Mouse (Mus musculus) lung, postnatal 4 days (tissue): ENCODE measurements around the gene 9430097D07Rik.
A peak's percentile ranks its signal among the peaks of the same experiment; 100 is the strongest.

Source experiments
- DNase-seq, 2 experiments: peaks; one replicate each; pipeline ENCODE4 v3.0.0; 2021

The 9430097D07Rik gene

GRCm38 (mm10) chr2:32556019-32556418 is 19.5 kb downstream of the 9430097D07Rik start:
- DNase-seq, result no peak

GRCm38 (mm10) chr2:32555484-32555883 is 20.0 kb downstream of the 9430097D07Rik start:
- DNase-seq, result peak; percentile 34 to 64

GRCm38 (mm10) chr2:32553592-32554148 is 21.8 kb downstream of the 9430097D07Rik start:
- DNase-seq, result no peak

GRCm38 (mm10) chr2:32551236-32551635 is 24.2 kb downstream of the 9430097D07Rik start:
- DNase-seq, result no peak

- peak; percentile 40 to 77 for DNase-seq
These were observed 25.7 kb downstream of the 9430097D07Rik start for GRCm38 (mm10) chr2:32549764-32550163.

- DNase-seq, result no peak
These were observed 26.3 kb downstream of the 9430097D07Rik start for GRCm38 (mm10) chr2:32549171-32549570.

GRCm38 (mm10) chr2:32547964-32548739 is 27.3 kb downstream of the 9430097D07Rik start:
- peak in 1 of 2 experiments; percentile 40 for DNase-seq

GRCm38 (mm10) chr2:32547380-32547779 is 28.1 kb downstream of the 9430097D07Rik start:
- DNase-seq, result no peak

- no peak for DNase-seq
These were observed 28.5 kb downstream of the 9430097D07Rik start for GRCm38 (mm10) chr2:32546951-32547350.

- DNase-seq, result no peak
These were observed 32.4 kb downstream of the 9430097D07Rik start for GRCm38 (mm10) chr2:32543031-32543449.

GRCm38 (mm10) chr2:32541986-32542573 is 33.4 kb downstream of the 9430097D07Rik start:
- DNase-seq, result no peak

- DNase-seq, result no peak
These were observed 34.1 kb downstream of the 9430097D07Rik start for GRCm38 (mm10) chr2:32541333-32541908.

- no peak for DNase-seq
These were observed 36.0 kb downstream of the 9430097D07Rik start for GRCm38 (mm10) chr2:32539452-32539981.

- peak; percentile 19 to 36 for DNase-seq
These were observed 37.0 kb downstream of the 9430097D07Rik start for GRCm38 (mm10) chr2:32538461-32538860.

GRCm38 (mm10) chr2:32537941-32538340 is 37.5 kb downstream of the 9430097D07Rik start:
- no peak for DNase-seq

GRCm38 (mm10) chr2:32537360-32537905 is 38.1 kb downstream of the 9430097D07Rik start:
- DNase-seq, result peak; percentile 42 to 53

GRCm38 (mm10) chr2:32536634-32537359 is 38.7 kb downstream of the 9430097D07Rik start:
- peak; percentile 60 to 71 for DNase-seq

GRCm38 (mm10) chr2:32536086-32536633 is 39.3 kb downstream of the 9430097D07Rik start:
- DNase-seq, result peak; percentile 35 to 38

- DNase-seq, result peak; percentile 81 to 88
These were observed 39.9 kb downstream of the 9430097D07Rik start for GRCm38 (mm10) chr2:32535501-32535991.

GRCm38 (mm10) chr2:32534733-32535471 is 40.6 kb downstream of the 9430097D07Rik start, which contains the start of gene Fam102a:
TSS of gene Fam102a (plus strand) at chr2:32535332.
- DNase-seq, result peak; percentile 99
